Mouse (Mus musculus) retina, adult 2 months (tissue): ENCODE data around the gene Gemin2.
"Not testable (repeated sequence)": the region's sequence is repeated elsewhere in the genome, so short reads cannot be mapped to it uniquely, and the experiment has no call there.

ENCODE experiments used
- DNase-seq: peaks from one replicate; pipeline ENCODE4 v3.0.0-alpha.2; 2012; ENCODE audit warnings: low read depth, low spot score

Gemin2 gene

DNA sequence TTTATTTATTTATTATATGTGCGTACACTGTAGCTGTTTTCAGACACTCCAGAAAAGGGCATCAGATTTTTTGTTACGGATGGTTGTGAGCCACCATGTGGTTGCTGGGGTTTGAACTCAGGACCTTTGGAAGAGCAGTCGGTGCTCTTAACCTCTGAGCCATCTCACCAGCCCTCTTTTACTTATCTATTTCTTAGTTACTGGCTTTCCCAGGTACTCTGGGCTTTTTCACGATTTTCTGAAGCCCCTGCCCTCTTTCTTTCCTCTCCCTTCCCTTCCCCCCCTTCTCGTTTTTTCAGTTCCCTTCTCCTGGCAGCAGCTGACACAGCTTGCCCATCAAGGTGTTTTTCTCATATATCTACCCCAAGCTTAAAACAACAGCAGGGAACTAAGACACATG is 45.0 kb downstream of the Gemin2 start:
- DNase-seq = not testable (repeated sequence)

DNA sequence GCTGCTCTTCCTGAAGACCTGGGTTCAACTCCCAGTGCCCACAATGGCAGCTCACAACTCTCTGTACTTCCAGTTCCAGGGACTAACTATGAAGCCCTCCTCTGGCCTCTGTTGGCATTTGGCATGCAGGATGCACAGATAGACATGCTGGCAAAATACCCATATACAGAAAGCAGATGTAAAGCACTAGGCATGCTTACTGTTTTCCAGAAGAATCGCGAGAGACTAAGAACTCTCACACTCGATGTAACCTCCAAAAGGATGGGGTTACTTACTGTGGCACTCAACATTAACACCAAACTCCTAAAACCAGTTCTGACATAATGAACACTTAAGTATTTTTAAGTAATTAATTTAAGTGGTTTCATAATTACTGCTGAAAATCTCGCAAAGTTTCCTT is 47.1 kb downstream of the Gemin2 start:
- DNase-seq = no peak

DNA sequence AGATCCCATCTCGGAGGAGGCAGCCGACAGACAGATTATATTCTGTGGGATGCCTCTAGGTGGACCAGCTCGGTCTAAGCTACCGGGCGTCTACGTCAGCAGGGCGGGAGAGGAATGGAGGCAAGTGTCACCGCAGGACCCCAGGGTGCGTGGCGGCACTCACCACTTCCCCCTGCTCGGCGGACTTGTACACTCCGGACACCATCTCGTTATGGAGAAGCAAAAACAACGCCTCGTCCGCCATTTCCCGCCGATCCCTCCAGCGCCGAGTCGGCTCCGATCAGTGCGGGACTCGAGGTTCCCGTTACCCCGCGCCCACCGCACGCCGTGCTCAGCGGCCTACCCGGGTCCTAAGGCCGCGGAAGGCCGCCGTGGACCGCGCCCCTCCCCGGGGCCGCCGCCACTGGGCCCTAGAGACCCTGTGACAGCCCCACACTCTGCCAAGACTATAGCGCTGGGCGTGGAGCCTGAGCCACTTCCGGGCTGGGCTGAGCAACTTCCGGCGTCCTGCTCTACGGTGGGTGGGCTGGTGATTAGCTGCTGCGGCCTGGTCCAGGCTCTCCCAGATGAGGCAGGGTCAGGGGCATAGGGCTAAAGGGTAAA is 47.9 kb downstream of the Gemin2 start, which contains the start of gene Trappc6b:
Trappc6b (minus strand) TSS at position 480 of the 603 bp plus-strand sequence.
- peak; percentile 40 for DNase-seq

DNA sequence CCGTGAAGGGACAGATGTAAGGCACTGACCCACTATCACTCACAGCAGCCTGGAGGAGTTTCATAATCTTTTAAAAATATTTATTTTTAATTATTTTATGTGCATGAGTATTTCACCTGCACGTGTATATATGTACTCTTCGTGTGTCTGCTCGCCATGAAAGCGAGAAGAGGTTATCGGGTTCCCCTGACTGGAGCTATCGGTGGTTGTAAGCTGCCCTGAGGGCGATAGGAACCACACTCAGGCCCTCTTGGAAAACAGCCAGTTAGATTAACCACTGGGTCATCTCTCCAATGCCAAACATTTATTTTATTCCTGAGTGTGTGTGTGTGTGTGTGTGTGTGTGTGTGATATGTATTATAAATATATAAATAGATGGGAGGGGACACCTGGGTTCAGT is 51.6 kb downstream of the Gemin2 start:
- DNase-seq = no peak

DNA sequence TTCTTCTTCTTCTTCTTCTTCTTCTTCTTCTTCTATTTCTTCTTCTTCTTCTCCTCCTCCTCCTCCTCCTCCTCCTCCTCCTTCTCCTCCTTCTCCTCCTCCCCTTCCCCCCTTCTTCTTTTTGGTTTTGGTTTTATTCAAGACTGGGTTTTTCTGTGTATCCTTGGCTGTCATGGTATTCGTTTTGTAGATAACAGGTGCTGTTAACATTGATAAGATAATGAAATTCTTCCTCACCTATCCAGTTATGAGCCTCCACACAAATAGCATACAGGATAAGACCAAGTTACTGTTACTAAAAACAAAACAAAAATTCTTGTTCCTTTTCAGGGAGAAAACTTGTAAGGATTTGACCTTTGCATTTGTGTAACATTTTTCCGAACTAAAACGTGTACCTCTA is 52.6 kb downstream of the Gemin2 start:
- DNase-seq = no peak

DNA sequence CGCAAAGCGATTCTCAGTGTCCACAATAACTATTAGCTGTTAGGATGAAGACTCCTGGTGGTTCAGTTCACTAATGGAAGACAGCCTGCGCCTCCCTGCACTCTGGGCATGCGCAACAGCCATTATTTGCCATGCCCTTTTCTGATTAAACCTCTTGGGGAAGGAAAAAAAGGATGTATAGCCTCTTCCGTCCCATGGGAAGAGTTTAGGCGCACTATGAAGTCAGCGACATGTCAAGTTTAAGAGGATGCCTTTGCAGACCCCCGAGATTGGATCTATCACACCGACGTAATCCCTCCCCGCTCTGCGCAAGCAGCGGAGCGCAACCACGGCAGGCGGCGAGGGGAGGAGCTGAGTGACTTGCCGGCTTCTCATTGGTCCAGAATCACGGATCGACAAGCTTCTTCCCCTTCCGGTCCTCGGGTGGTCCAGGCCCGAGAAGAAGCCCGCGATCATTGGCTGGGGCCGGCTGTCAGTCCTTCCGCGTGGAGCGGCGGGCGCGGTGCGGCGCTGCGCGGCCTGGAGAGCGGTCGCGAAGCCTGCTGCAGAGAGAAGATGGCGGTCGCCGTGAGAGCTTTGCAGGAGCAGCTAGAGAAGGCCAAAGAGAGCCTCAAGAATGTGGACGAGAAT is 53.4 kb downstream of the Gemin2 start, which contains the start of gene Pnn:
Pnn (plus strand) TSS at position 437 of the 630 bp plus-strand sequence.
- peak; percentile 92 for DNase-seq

DNA sequence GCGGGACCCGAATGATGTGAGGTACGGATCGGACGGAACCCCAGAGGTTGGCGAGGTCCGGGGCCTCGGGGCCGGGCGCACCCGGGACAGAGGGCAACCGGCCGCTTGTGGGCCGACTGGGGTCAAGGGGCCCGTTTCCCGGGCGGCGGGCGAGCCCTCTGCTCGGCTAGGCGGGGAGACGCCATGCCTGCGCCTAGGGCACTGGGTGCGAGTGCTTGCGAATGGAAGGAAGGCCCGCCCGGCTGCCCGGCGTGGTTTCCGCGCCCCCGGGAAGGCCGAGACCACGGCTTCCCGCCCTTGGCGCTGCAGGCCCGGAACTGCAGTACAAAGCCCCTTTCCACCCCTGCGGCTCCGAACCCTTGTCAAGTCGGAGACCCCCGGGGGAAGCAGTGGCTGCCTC is 53.9 kb downstream of the Gemin2 start:
- DNase-seq = no peak

DNA sequence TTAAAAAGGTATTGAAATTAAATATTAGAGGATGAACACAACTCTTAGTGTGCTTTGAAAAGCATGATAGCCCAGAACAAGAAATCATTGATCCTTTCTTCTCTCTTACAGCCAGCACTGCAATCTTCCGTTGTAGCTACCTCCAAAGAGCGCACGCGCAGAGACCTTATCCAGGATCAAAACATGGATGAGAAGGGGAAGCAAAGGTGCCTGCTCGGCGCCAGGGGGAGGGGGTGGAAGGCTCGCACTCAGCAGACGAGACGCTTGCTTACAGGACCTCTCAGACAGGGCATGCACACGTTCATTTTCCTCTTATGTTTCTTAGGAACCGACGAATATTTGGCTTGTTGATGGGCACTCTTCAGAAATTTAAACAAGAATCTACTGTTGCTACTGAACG is 55.6 kb downstream of the Gemin2 start:
- DNase-seq = no peak

DNA sequence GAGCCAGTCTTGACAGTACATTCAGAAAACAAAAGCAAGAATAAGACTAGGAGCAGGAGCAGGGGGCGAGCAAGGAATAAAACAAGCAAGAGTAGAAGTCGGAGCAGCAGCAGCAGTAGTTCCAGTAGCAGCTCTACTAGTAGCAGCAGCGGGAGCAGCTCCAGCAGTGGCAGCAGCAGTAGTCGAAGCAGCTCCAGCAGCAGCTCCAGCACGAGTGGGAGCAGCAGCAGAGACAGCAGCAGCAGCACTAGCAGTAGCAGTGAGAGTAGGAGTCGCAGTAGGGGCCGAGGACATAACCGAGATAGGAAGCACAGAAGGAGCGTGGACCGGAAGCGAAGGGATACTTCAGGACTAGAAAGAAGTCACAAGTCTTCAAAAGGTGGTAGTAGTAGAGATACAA is 59.1 kb downstream of the Gemin2 start:
- no peak for DNase-seq

DNA sequence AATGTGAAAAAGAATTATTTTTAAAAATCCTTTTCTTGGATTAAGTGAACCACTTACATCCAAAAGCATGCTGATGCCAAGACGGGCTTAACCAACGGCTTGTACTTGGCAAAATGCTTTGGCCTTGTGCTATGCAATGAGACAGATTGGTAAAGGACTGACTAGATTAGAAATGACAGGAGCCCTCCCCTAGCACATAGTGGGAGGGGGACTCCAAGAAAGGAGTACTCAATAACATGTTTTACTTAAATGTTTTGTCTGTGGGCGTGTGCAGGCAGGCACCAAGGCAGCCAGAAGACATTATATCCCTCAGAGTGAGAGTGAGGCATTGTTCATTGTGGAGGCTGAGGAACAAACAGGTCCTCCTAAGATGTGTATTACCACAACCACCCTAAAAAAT is 60.9 kb downstream of the Gemin2 start:
- no peak for DNase-seq

DNA sequence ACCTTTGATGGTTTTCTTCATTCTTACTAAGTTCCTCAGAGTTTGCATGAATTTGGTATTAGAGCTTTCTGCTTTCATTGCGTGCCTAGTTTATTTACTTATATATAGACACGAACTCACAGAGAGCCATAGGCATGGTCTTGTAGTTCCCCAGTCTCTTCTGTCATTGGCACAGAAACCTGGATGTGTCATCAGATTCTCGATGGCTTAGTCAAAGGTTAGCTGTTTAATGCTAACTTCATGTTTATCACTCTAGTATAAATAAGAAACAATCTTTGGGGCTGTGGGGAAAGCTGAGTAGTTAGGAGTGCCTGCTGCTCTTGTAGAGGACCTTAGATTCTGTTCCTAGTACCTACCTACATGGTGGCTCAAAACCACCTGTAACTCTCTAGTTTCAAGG is 63.8 kb downstream of the Gemin2 start:
- no peak for DNase-seq

DNA sequence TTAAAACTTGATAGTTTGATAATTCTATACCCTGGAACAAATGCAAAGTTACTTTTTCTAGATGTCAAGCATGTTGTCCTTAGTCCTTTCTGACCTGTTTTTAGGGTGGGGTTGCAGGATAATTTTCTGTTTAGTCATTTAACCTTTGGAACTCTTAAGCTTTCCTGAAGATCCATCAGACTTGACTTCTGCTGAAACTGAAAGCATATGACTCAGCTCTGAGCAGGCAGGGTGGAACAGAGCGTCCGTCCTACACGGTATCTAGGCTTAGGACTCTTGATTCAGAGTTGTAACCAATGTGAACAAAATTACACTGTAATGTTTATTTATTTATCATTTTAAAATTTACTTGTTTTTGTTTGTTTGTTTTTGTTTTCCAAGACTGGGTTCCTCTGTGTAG is 64.7 kb downstream of the Gemin2 start:
- no peak for DNase-seq
